In the genomic region with DNA sequence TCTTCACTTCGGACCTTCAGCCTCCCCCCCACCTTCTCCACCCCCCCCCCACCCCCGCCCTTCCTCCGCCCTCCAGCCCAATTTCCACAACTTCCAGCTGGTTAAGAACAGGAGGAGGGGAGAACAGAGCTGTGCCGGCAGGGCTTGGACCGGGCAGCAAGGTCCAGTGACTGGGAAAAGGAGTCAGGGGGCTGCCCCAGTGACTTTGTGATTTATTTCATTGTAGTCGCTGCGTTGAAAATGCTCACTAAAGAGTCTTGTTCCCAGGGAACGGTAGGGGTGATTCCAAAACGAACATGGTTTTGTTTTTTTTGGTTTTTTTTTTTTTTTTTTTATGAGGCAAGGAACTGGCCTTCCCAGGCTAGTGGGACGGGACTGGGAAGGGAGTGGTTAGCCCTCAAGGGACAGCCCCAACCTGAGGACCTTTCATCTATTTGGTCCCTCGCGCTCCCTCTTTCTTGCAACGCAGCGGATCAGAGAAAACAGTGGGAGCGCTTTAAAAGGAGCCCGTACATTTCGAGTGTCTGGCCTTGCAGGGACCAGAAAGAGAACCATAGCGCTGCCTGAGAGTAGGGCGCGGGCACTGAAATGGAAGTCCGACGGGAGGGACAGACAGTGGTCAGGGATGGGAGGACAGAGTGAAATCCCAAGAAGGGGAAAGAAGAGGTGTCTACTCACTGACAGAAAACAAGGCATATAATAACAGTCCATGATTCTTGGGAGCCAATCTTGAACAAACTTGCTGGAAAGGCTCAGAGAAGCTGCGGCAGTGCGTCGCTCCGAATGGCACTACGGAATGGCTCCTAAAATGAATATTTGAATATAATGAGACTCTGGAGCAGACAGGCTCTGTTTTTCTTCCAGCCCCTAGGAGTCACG, we compare ENCODE assay signal across 9 mouse cellular contexts. TPM values are rescaled to one million over a fixed set of nuclear protein-coding genes. Genes with fewer than 3 reads are reported as not detected.
DNase-seq lines count a peak whose midpoint lies in the region; ATAC-seq and TF ChIP-seq lines count a peak whose summit lies in the region.
"Had no signal": no experiment of that assay in that cellular context is flagged by ENCODE, and none has a peak within 500 bp of the region (broad histone marks: within the 10 kb centered on the region; RNA-seq: fewer than 3 reads in every experiment).

No protein-coding gene starts in this region.

- no peak overlapping the region for H3K27ac ChIP-seq in forebrain, embryonic 11.5 days (ENCODE audit: low read depth, low read length)
- H3K27ac ChIP-seq in intestine, embryonic 15.5 days, result peak overlapping the region; percentile 88
- peak overlapping the region; percentile 89 for H3K27ac ChIP-seq in lung, postnatal 0 days (ENCODE audit: low read length)

- peaks cover 9% of the 10 kb centered on the region; the same call in 1 of the 2 replicates for H3K4me1 ChIP-seq in forebrain, embryonic 11.5 days (replicated peaks; ENCODE audit: control insufficient read depth, insufficient read depth, low read length)
- H3K4me1 ChIP-seq in intestine, embryonic 15.5 days (replicated peaks), result peaks cover 10% of the 10 kb centered on the region
- H3K4me1 ChIP-seq in lung, postnatal 0 days (ENCODE audit: insufficient read depth, low read depth, low read length), result peaks cover 6% of the 10 kb centered on the region

- no peak for TF ChIP-seq CTCF in lung, postnatal 0 days (IDR thresholded peaks at IDR 0.05)

- peak; percentile 96 for DNase-seq in heart, adult 11 months
- DNase-seq in heart, adult 9 months (ENCODE audit: low spot score in 2 of 2), result no peak
- no peak for DNase-seq in forebrain, embryonic 11.5 days (ENCODE audit: low spot score)
- peak; percentile 50 for DNase-seq in lung, postnatal 0 days (ENCODE audit: low spot score)
- DNase-seq in right cerebral cortex, adult 2 months (ENCODE audit: low spot score in 2 of 2), result no peak
- DNase-seq in adipocyte (ENCODE audit: low spot score), result no peak
- DNase-seq in cerebellum, adult 8-10 months, result no peak

- H3K27me3 ChIP-seq in forebrain, embryonic 11.5 days (ENCODE audit: control insufficient read depth, insufficient read depth, low read length), result peaks cover 71% of the 10 kb centered on the region
- peaks cover 25% of the 10 kb centered on the region for H3K27me3 ChIP-seq in intestine, embryonic 15.5 days (replicated peaks)
- H3K27me3 ChIP-seq in lung, postnatal 0 days (replicated peaks; ENCODE audit: insufficient read depth, low read length), result no peaks in the 10 kb centered on the region

- no peak overlapping the region; the same call in 1 of the 2 replicates for H3K9ac ChIP-seq in forebrain, embryonic 11.5 days (ENCODE audit: low read length)
- peak overlapping the region; percentile 21 for H3K9ac ChIP-seq in intestine, embryonic 15.5 days
- H3K9ac ChIP-seq in lung, postnatal 0 days (replicated peaks; ENCODE audit: low read depth), result peak overlapping the region; percentile 17

- ATAC-seq in forebrain, embryonic 11.5 days (replicated peaks; ENCODE audit: low FRiP score), result no peak
- ATAC-seq in intestine, embryonic 15.5 days, result peak; percentile 10
- no peak for ATAC-seq in lung, postnatal 0 days

- H3K4me3 ChIP-seq in forebrain, embryonic 11.5 days (ENCODE audit: low read depth, low read length), result peak overlapping the region; percentile 46
- H3K4me3 ChIP-seq in intestine, embryonic 15.5 days (replicated peaks), result peak overlapping the region; percentile 53
- peak overlapping the region; percentile 60 for H3K4me3 ChIP-seq in lung, postnatal 0 days (ENCODE audit: low read depth, low read length)

- no peaks in the 10 kb centered on the region for H3K9me3 ChIP-seq in forebrain, embryonic 11.5 days (ENCODE audit: control insufficient read depth, low read length)
- no peaks in the 10 kb centered on the region for H3K9me3 ChIP-seq in intestine, embryonic 15.5 days
- H3K9me3 ChIP-seq in lung, postnatal 0 days (ENCODE audit: low read length), result no peaks in the 10 kb centered on the region

- TF ChIP-seq EP300 in lung, postnatal 0 days (IDR thresholded peaks at IDR 0.05), result no peak

- H3K4me2 ChIP-seq in forebrain, embryonic 11.5 days (ENCODE audit: low read depth, low read length, severe bottlenecking), result peak overlapping the region; percentile 53
- peak overlapping the region; percentile 78 for H3K4me2 ChIP-seq in intestine, embryonic 15.5 days (replicated peaks)
- H3K4me2 ChIP-seq in lung, postnatal 0 days (replicated peaks; ENCODE audit: low read depth, low read length), result peak overlapping the region; percentile 60

- H3K36me3 ChIP-seq in forebrain, embryonic 11.5 days (ENCODE audit: control insufficient read depth, insufficient read depth, low read length), result no peaks in the 10 kb centered on the region
- H3K36me3 ChIP-seq in intestine, embryonic 15.5 days, result peaks cover 3% of the 10 kb centered on the region; the same call in 1 of the 2 replicates
- no peaks in the 10 kb centered on the region for H3K36me3 ChIP-seq in lung, postnatal 0 days (ENCODE audit: insufficient read depth, low read length)

- WGBS in forebrain, embryonic 11.5 days, result under 1% methylated on average over 26 of the region's 28 CpGs
- 1% methylated on average over 28 of the region's 28 CpGs for WGBS in intestine, embryonic 15.5 days
- 2% methylated on average over 28 of the region's 28 CpGs for WGBS in lung, postnatal 0 days

RNA-seq across cellular contexts. Expression of a gene that starts 3.8 kb away (rescaled TPM):
- polyA plus RNA-seq in forebrain, embryonic 11.5 days (2014; fragmentation: Nextera tagmentation; extraction: Ambion mirVana), result 15.1 and 19.4 TPM in 2 replicates
- polyA plus RNA-seq in intestine, embryonic 15.5 days (2015; fragmentation: Nextera tagmentation; extraction: Ambion mirVana), result 65.6 and 74.4 TPM in 2 replicates
- polyA plus RNA-seq in lung, postnatal 0 days (2015; fragmentation: Nextera tagmentation; extraction: Ambion mirVana), result 34.3 and 42.7 TPM in 2 replicates

RNA-seq across cellular contexts. Expression of a gene that starts 7.5 kb away (rescaled TPM):
- polyA plus RNA-seq in forebrain, embryonic 11.5 days (2014; fragmentation: Nextera tagmentation; extraction: Ambion mirVana), result not detected in 2 replicates
- 0.23 and 0.24 TPM in 2 replicates for polyA plus RNA-seq in intestine, embryonic 15.5 days (2015; fragmentation: Nextera tagmentation; extraction: Ambion mirVana)
- polyA plus RNA-seq in lung, postnatal 0 days (2015; fragmentation: Nextera tagmentation; extraction: Ambion mirVana), result 0.76 and 0.93 TPM in 2 replicates
- polyA plus RNA-seq: large intestine, adult 2 months had no signal

Comparison
In these comparisons a context has a peak if more than half of its experiments do, and no peak if none do; other contexts are left out.
1. DNase-seq: peak in heart, adult 11 months (single experiment) and lung, postnatal 0 days (single experiment); none in heart, adult 9 months (0 of 2), forebrain, embryonic 11.5 days (single experiment), right cerebral cortex, adult 2 months (0 of 2), adipocyte (single experiment) and cerebellum, adult 8-10 months (single experiment).
2. Peak in every context shown above with its lines, with median percentiles within 50 percentile points of each other: H3K4me2 ChIP-seq and H3K4me3 ChIP-seq.